Mouse (Mus musculus) cerebellum, adult 2 months (tissue): ENCODE measurements around the gene Atcay.

Experiments
- CTCF ChIP-seq: fragments of 200-500 bp; IDR thresholded peaks from 2 replicates; pipeline ENCODE4 v1.5.1; 2011; ENCODE audit warnings: low read depth, mild to moderate bottlenecking, control low read depth, low read length, moderate library complexity, borderline replicate concordance; ENCODE audit not compliant: insufficient read depth
- POLR2A ChIP-seq: fragments of 200-500 bp; IDR thresholded peaks from 2 replicates; pipeline ENCODE4 v1.6.1; 2011; ENCODE audit warnings: low read length, control low read depth, borderline replicate concordance; ENCODE audit not compliant: insufficient read depth

DNA sequence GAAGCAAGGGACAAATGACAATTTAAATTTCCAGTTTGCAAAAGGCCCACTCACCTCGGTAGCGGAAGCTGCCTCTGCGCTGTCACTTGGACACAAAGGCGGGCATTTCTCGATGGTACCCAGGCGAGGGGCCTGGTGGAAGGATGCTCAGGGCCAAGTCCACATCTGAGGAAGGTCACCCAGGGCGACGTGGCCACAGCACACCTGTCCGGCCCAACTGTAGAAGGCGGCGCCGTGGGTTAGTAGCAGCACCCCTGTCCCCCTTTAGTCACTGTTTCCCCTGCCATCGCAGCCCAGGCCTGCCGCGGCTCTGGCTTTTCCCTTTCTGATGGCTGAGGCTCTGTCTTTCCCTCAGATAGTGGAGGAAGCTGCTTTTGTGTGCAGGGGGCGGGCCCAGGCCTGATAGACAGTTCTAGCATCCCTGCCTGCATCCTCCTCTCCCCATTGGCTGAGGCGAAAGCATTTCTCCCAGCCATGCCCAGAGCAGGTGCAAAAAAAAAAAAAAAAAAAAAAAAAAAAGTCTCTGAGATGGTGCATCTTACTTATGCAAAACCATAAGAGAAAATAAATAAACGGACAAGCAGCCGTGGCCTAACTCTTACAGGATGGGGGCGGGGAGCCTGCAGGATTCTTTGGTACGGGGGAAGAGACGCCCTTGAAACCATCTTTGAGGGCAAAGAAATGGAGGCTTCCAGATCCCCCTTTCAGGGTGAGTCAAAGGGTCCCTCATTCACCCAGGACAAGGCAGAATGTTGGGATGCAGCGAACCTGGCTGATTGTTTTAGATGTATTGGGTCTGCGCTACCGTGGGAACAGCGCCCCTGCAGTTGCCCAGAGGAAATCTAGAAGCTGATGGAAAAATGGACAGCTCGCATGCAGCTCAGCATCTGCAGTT is at the start of gene Atcay:
- TF ChIP-seq CTCF: peak; percentile 62; the same call in 1 of the 2 replicates
- peak; percentile 95 for TF ChIP-seq POLR2A
